Mouse (Mus musculus): Measurements from ENCODE around the gene Mybphl.

The Mybphl gene

GRCm38 (mm10) chr3:108364270-108364995 is at the start of gene Mybphl:
Gene Mybphl, plus strand, starts transcription at chr3:108364911.
- DNase-seq (ENCODE audit: inconsistent ontology term), result no peak

- DNase-seq (ENCODE audit: inconsistent ontology term), result peak; percentile 20
Observed at GRCm38 (mm10) chr3:108318517-108318916, 46.2 kb upstream of the Mybphl start.

- no peak for DNase-seq (ENCODE audit: inconsistent ontology term)
Observed at GRCm38 (mm10) chr3:108321671-108322070, 43.0 kb upstream of the Mybphl start.

DNA sequence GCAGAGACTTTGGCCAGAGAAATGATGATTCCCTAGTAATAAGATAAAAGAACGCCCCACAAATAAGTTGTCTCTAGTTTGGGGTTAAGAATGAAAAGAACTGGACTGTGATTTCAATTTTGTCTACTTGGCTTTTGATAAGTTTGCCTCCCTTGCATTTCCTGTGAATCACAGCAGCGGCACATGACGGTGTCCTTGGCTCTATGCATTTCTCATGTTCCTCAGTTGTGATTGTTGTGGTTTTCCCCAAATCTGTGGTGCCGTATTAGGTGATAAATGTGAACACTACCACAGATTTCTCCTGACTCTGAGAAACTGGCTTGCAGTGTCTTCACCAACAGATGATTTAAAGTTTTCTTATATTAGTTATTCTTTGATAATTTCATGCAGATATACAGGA is 42.6 kb upstream of the Mybphl start:
- no peak for DNase-seq (ENCODE audit: inconsistent ontology term)

DNA sequence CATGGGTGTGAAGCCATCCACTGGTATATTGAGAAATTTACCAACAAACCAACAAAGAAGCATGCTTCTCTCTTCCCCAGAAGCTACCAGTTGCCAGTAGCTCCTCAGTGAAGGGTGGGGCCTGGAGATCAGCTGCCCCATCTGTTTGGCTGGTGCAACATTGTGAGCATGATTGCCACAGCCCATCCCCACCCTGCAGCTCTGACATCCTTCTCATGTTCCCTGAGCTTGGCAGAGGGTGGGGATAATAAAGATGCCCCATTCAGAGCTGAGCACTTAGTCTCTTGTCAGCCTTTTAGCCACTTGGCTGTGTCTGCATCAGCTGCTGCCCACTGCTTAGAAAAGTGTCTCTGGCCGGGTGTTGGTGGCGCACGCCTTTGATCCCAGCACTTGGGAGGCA is 41.7 kb upstream of the Mybphl start:
- DNase-seq (ENCODE audit: inconsistent ontology term), result no peak

DNA sequence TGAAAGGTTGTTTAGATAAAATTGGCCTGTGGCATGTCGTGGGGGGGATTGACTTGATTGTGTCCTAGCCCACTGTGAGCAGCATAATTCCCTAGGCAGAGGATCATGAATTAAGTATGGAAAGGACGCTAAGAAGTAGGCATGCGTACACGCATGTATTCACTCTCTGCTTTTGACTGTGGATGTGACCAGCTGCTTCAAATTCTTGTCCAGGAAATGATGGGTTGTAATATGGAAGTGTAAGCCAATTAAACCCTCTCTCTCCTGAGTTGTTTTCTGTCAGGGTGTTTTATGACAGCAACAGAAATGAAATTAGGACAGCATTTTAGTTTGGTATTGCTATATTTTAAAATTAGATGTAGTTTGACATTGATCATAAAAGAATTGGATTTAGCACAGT is 39.9 kb upstream of the Mybphl start:
- no peak for DNase-seq (ENCODE audit: inconsistent ontology term)

- no peak for DNase-seq (ENCODE audit: inconsistent ontology term)
Observed at GRCm38 (mm10) chr3:108325521-108325920, 39.2 kb upstream of the Mybphl start.

DNA sequence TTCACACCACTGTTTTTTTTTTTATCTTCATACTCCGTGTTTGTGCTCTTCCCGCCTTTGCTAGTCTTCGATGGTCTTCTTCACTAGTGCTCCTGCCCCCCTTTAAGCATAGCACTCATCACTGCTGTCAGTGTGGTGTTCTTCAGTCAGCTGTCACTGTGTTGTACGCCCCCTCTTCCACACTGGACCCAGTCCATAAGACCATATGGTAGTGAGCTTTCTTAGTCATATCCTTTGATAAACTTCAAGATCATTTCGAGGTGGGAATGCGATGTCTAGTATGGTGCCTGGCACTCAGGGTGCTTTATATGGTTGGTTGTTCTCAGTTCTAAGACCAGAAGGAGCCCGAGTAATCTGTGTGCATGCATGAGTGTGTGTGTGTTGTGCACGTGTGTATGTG is 37.4 kb upstream of the Mybphl start:
- DNase-seq (ENCODE audit: inconsistent ontology term), result no peak

DNA sequence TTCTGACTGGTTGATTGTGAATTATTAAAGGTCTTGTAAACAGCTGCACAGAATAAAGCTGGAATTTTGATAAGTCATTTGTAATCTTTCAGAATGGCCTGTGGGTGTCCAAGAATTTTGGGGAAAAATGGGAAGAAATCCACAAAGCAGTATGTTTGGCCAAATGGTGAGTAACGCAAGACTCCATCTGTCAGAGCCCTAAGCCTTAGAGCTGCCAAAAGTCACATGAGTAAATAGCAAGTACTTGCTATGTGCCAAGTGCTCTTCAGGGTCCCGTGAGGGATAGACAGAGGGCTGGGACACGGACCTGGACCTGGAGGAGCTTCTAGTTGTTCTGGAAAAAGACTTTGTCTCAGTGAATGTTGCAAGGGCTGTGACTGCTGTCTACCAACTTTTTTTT is 36.8 kb upstream of the Mybphl start:
- peak; percentile 29 for DNase-seq (ENCODE audit: inconsistent ontology term)

- DNase-seq (ENCODE audit: inconsistent ontology term), result peak; percentile 70
Observed at GRCm38 (mm10) chr3:108328441-108328841, 36.3 kb upstream of the Mybphl start.

- no peak for DNase-seq (ENCODE audit: inconsistent ontology term)
Observed at GRCm38 (mm10) chr3:108330812-108331211, 33.9 kb upstream of the Mybphl start.

- DNase-seq (ENCODE audit: inconsistent ontology term), result no peak
Observed at GRCm38 (mm10) chr3:108336878-108337277, 27.8 kb upstream of the Mybphl start.

GRCm38 (mm10) chr3:108341040-108341439 is 23.7 kb upstream of the Mybphl start:
- no peak for DNase-seq (ENCODE audit: inconsistent ontology term)

GRCm38 (mm10) chr3:108342185-108342584 is 22.5 kb upstream of the Mybphl start:
- DNase-seq (ENCODE audit: inconsistent ontology term), result no peak

GRCm38 (mm10) chr3:108345855-108346254 is 18.9 kb upstream of the Mybphl start:
- DNase-seq (ENCODE audit: inconsistent ontology term), result no peak

DNA sequence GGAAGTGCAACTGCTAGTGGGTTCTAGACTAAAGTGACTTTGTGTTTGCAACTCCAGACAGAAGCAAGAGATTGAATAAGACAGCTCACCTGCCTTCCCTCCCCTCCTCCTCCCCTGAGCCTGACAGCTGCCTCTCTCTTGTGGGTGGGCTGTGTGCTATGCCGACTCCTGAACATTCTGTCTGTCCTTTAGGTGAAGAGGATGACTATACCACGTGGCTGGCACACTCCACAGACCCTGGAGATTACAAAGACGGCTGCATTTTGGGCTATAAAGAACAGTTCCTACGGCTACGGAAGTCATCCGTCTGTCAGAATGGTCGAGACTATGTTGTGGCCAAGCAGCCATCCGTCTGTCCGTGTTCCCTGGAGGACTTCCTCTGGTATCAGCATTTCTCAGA is 16.3 kb upstream of the Mybphl start:
- DNase-seq (ENCODE audit: inconsistent ontology term), result no peak

DNA sequence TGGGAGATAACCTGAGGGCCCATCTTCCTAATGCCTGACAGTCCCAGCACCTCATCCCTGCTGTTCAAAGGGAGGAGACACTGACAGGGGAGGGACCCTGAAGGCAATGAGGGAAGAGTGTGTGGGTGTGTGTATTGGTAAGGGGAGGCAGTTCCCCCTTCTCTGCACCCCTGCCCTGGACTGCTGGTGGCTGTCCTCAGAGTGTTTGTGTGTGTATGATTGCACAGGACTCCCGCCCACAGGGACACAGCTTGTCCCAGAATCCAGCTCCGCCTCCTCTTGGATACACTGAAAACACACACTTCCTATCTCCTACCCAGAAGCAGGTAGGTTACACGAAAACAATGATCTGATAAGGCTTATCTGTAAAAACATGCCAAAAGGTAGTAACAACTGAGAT is 9.5 kb upstream of the Mybphl start:
- no peak for DNase-seq (ENCODE audit: inconsistent ontology term)

DNA sequence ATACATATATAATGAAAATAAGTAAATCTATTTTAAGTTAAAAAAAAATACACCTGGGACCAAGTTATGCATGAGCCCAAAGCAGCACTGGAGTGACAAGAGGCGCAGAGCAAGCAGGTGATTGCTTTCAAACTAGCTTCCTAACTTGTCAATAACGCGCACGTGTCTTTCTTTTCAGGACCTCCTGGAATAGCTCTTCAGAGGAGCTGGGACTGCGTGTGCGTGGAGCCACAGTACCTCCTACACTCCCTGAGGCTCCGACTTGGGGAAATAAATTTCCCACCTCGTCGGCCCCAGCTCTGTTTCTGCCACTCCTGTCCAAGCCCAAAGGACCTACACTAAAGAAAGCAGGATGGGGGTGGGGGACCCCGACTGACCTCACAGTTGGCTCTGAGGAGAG is 7.7 kb upstream of the Mybphl start:
- no peak for DNase-seq (ENCODE audit: inconsistent ontology term)

GRCm38 (mm10) chr3:108358445-108358844 is 6.3 kb upstream of the Mybphl start:
- no peak for DNase-seq (ENCODE audit: inconsistent ontology term)

- no peak for DNase-seq (ENCODE audit: inconsistent ontology term)
Observed at GRCm38 (mm10) chr3:108360894-108361293, 3.8 kb upstream of the Mybphl start.

GRCm38 (mm10) chr3:108363626-108364025 is 1.1 kb upstream of the Mybphl start:
- no peak for DNase-seq (ENCODE audit: inconsistent ontology term)

- no peak for DNase-seq (ENCODE audit: inconsistent ontology term)
Observed at GRCm38 (mm10) chr3:108367173-108367572, 2.5 kb downstream of the Mybphl start.

DNA sequence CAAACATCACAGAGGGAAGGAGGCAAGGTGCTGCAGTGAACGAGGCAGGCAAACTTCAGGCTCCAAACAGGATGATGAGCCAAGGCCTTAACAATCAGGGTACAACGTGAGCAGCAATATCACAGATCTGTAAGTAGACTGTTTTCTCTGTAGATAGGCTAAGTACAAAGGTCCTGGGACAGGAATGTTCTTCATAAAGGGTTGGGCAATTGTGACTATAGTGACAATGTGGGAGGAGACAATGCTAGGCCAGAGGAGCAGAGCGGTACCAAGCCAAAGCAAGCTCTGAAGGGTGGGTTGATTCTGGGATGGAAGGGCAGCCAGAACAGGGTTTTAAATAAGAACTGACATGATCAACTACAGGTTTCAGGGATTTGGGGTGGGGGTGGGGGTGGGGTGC is 3.1 kb downstream of the Mybphl start:
- no peak for DNase-seq (ENCODE audit: inconsistent ontology term)

DNA sequence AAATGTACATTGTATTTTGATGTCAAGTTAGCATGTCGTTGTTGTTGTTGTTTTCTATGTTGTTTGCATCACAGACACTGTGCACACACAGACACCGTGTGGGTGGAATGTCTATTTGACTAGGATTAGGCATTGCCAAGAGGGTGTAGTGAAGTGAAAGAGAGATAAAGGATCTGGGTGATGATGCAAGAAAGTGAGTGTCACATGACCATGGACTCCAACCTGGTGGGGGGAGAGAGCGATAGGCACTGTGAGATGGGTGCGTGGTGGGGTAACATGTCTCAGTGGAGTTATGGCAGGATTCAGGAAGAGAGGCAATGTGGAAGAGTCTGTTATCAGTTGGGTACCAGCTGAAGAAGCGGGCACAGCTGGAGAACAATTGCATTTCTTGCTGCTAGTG is 4.0 kb downstream of the Mybphl start:
- DNase-seq (ENCODE audit: inconsistent ontology term), result no peak

All from Muller cell, postnatal 12 days (primary cell).